Mouse (Mus musculus) midbrain, embryonic 16.5 days (tissue): ENCODE results near the gene Rtp4. TPM values are rescaled to one million over a fixed set of nuclear protein-coding genes. Genes with fewer than 3 reads are reported as not detected.

Source experiments
- ATAC-seq: fragments of 200-750 bp; cut with Nextera tagmentation; 2 replicates; pipeline ENCODE4 v1.8.0; 2017; ENCODE audit warnings: moderate TSS enrichment
- H3K27ac ChIP-seq: fragments of 300-500 bp; sonication (generic); 2 replicates; pipeline ENCODE4 v1.5.1; 2014; ENCODE audit warnings: mild to moderate bottlenecking, low read length, mixed read lengths
- H3K27me3 ChIP-seq: fragments of 300-500 bp; sonication (generic); 2 replicates; pipeline ENCODE4 v1.6.1; 2014; ENCODE audit warnings: low read depth, low read length, mixed read lengths; ENCODE audit not compliant: control insufficient read depth, insufficient read depth
- H3K36me3 ChIP-seq: fragments of 300-500 bp; sonication (generic); 2 replicates; pipeline ENCODE4 v1.6.1; 2014; ENCODE audit warnings: mild to moderate bottlenecking, low read length, moderate library complexity, mixed read lengths; ENCODE audit not compliant: control insufficient read depth, insufficient read depth
- H3K4me1 ChIP-seq: fragments of 300-500 bp; sonication (generic); 2 replicates; pipeline ENCODE4 v1.6.1; 2014; ENCODE audit warnings: mild to moderate bottlenecking, low read length, mixed read lengths; ENCODE audit not compliant: control insufficient read depth, insufficient read depth
- H3K4me2 ChIP-seq: fragments of 300-500 bp; sonication (generic); 2 replicates; pipeline ENCODE4 v1.6.1; 2014; ENCODE audit warnings: mild to moderate bottlenecking, low read length, mixed read lengths
- H3K4me3 ChIP-seq: fragments of 300-500 bp; sonication (generic); 2 replicates; pipeline ENCODE4 v1.5.1; 2014; ENCODE audit warnings: low read depth, mild to moderate bottlenecking, low read length, moderate library complexity, mixed read lengths
- H3K9ac ChIP-seq: fragments of 300-500 bp; sonication (generic); 2 replicates; pipeline ENCODE4 v1.6.1; 2014; ENCODE audit warnings: low read depth, low read length, mixed read lengths
- H3K9me3 ChIP-seq: fragments of 300-500 bp; sonication (generic); replicated peaks from 2 replicates; pipeline ENCODE4 v1.6.1; 2014; ENCODE audit warnings: mild to moderate bottlenecking, low read length, mixed read lengths; ENCODE audit not compliant: control insufficient read depth, poor library complexity, severe bottlenecking
- WGBS: fragments of 180-500 bp; shearing (Covaris S2); extraction: QIAGEN DNeasy Blood & Tissue Kit; methylation state at CpG from one replicate; pipeline ENCODE4 v1.1.7; 2014; 5-methylcytosine and 5-hydroxymethylcytosine counted together
- polyA plus RNA-seq: library from polyadenylated mRNA; unstranded; fragments of >200 nt; fragmentation: Nextera tagmentation; extraction: Ambion mirVana; gene quantifications from 2 replicates; pipeline ENCODE4 v1.2.1, GENCODE M21; 2015

The Rtp4 gene
- polyA plus RNA-seq, 1 experiment from 2014 or later = 2.8 TPM

DNA sequence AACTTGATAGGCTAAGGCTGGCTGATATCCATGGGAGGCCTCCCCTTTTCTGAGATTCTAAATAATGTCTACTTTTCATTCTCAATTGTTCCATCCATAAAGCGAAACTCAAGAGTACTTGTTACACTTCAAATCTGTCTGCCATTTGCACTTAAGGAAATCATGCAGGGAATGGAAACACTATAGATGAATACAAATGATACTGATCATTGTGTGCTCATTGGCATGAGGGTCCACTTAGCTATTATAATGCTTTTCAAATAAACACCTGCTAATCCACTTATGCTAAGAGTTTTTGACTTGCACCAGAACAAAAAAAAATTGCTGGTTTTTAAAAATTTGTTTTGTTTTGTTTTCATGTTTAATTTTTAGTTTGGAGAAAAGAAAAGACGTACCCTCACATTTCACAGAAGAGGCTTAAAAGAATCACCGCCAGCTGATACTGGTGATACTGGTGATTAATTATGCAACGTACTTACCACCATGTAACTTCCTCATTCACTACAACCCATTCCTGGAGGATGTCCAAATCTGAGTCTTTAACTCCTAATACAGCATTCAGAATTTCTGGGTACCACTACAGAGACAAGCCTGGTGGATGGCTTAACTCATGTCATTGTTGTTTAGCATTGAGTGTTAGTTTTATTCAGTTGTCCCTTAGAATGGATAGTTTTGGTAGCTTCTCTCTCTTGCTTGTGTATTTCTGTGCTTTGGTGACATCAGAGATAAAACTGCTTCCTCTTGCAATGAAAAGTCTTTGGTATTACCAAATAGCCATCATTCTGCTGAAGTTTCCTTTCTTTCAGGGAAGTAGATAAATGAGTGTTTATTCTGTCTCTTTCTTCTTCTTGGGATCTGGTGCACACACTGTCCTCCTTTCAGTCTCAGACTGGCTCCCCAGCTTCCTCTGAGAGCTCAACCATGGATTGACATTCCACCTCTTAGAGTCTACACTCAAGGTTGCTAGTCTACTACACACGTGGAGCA, 71.3 kb downstream of the Rtp4 start:
- H3K27ac ChIP-seq = no peak overlapping the region
- H3K9me3 ChIP-seq = peaks cover 6% of the 10 kb centered on the region; the same call in 1 of the 2 replicates
- WGBS = 75% methylated on average over 5 of the region's 5 CpGs
- no peak overlapping the region for H3K4me2 ChIP-seq
- no peaks in the 10 kb centered on the region for H3K36me3 ChIP-seq
- H3K4me3 ChIP-seq = no peak overlapping the region
- ATAC-seq = no peak
- no peak overlapping the region for H3K9ac ChIP-seq
- no peaks in the 10 kb centered on the region for H3K4me1 ChIP-seq
- H3K27me3 ChIP-seq = no peaks in the 10 kb centered on the region

DNA sequence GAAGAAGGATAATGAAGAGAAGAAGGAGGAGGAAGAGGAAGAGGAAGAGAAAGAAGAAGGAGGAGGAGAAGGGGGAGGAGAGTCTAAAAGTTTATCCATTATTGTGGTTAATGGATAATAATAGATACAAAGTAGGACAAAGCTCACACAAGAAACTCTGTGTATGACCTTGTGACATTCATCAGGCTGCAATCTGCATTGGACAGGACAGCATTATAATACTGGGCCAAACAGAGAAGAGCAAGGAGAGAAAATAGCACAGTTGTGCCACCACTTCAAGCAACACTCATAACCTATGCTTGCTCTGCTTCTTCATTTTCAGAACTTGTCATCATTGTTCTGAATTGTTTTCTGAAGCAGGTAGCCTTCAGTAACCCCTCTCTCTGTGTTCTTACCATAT, 72.4 kb downstream of the Rtp4 start:
- Histone ChIP-seq H3K36me3 (no peaks in the 10 kb centered on the region), H3K9me3 (peaks cover 6% of the 10 kb centered on the region; the same call in 1 of the 2 replicates), H3K27ac (no peak overlapping the region), H3K9ac (no peak overlapping the region), H3K4me1 (no peaks in the 10 kb centered on the region), H3K27me3 (no peaks in the 10 kb centered on the region), H3K4me3 (no peak overlapping the region), H3K4me2 (no peak overlapping the region)
- no peak for ATAC-seq

DNA sequence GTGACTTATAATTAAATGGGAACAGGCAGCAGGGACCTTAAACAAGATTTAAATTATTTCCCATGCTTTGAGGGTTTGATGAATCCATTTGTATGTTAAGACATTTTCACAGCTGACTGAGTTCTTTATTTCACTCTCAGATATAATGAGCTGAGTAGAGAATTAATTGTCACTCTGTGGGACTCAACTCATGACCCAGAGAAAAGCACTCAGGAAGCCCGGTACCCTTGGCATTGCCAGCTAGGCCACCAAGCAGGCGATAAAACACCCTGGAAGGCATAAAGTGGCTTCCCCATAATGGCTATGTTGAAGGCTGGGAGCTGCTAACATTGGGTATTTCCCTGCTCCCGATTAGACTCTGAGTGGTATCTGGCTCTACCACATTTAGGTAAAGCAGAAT, 76.6 kb downstream of the Rtp4 start:
- no peaks in the 10 kb centered on the region for H3K4me1 ChIP-seq
- ATAC-seq = no peak
- no peak overlapping the region for H3K27ac ChIP-seq
- H3K4me2 ChIP-seq = no peak overlapping the region
- H3K9me3 ChIP-seq = no peaks in the 10 kb centered on the region
- H3K36me3 ChIP-seq = no peaks in the 10 kb centered on the region
- H3K27me3 ChIP-seq = no peaks in the 10 kb centered on the region
- no peak overlapping the region for H3K9ac ChIP-seq
- H3K4me3 ChIP-seq = no peak overlapping the region
- 41% methylated on average over 3 of the region's 3 CpGs for WGBS

DNA sequence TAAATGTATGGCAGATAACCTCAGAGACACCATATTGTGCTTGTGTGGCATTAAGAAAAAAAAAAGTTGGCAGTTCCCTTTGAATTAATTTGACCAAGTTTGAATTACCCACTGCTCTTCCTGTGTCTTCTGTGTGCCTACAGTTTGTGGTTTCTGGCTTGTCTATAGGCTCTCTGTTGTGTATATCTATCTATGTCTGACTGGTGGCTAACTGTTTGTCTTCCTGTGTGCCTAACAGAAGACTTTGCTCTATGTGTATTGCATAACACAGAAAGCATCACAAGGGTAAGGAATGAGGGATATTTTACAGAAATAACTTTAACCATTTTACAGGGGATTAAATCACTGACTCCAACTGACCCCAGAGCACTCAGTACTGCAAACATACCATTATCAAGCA, 77.9 kb downstream of the Rtp4 start:
- no peak for ATAC-seq

DNA sequence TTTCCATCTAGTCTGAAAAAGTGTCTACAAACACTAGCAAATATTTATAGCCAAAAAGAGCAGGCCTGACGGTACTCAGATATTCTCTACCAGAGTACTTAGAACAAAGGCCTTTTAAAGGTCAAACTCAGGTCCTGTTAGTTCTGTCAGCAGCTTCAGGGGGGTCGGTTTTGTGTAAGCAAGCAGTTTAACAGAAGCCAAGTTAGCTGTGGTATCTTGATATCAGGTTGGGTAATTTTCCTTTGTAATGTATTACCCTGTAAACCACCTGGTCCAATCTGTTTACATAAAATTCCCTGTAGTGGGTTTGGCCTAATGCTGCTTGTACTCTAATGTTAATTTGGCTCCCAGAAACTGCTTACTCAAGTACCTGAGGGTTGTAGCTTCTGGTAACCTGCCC, 86.1 kb downstream of the Rtp4 start:
- Histone ChIP-seq H3K4me1 (peaks cover 2% of the 10 kb centered on the region; the same call in 1 of the 2 replicates), H3K9me3 (0 out of 2 replicates have a peak, but pooled peaks cover 2% of the 10 kb centered on the region), H3K9ac (no peak overlapping the region), H3K36me3 (no peaks in the 10 kb centered on the region), H3K27me3 (no peaks in the 10 kb centered on the region), H3K4me2 (no peak overlapping the region), H3K27ac (no peak overlapping the region), H3K4me3 (no peak overlapping the region)
- ATAC-seq = no peak
- WGBS = 84% methylated on average over 2 of the region's 2 CpGs

More for the DNA sequence above, 77.9 kb downstream of the Rtp4 start:
- no peak overlapping the region for H3K27ac ChIP-seq
- H3K9ac ChIP-seq = no peak overlapping the region
- no peaks in the 10 kb centered on the region for H3K9me3 ChIP-seq
- H3K27me3 ChIP-seq = no peaks in the 10 kb centered on the region
- H3K36me3 ChIP-seq = no peaks in the 10 kb centered on the region
- H3K4me1 ChIP-seq = no peaks in the 10 kb centered on the region
- H3K4me3 ChIP-seq = no peak overlapping the region
- no peak overlapping the region for H3K4me2 ChIP-seq

DNA sequence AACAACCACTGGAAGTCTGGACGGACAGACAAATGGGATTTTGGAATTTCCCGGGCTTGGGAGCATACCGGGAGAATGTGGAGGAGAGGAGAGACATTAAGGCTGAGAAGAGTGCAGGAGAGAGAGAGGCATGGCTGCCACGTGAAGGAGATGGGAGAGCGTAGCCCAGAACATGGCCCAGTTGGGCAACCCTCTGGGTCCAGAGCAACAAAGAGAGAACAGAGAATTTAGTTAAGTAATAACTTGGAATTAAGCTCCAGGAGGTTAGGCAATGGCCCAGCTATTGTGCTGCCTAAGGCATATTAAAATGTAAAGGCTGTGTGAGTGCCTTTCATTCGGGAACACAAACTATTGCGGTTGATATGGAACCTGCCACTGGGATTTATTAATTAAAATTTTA, 86.6 kb downstream of the Rtp4 start:
- no peak overlapping the region for H3K4me2 ChIP-seq
- ATAC-seq = no peak
- WGBS = 92% methylated on average over 7 of the region's 7 CpGs
- H3K27me3 ChIP-seq = no peaks in the 10 kb centered on the region
- peaks cover 2% of the 10 kb centered on the region; the same call in 1 of the 2 replicates for H3K4me1 ChIP-seq
- H3K27ac ChIP-seq = no peak overlapping the region
- no peak overlapping the region for H3K4me3 ChIP-seq
- no peak overlapping the region for H3K9ac ChIP-seq
- 0 out of 2 replicates have a peak, but pooled peaks cover 2% of the 10 kb centered on the region for H3K9me3 ChIP-seq
- H3K36me3 ChIP-seq = no peaks in the 10 kb centered on the region

DNA sequence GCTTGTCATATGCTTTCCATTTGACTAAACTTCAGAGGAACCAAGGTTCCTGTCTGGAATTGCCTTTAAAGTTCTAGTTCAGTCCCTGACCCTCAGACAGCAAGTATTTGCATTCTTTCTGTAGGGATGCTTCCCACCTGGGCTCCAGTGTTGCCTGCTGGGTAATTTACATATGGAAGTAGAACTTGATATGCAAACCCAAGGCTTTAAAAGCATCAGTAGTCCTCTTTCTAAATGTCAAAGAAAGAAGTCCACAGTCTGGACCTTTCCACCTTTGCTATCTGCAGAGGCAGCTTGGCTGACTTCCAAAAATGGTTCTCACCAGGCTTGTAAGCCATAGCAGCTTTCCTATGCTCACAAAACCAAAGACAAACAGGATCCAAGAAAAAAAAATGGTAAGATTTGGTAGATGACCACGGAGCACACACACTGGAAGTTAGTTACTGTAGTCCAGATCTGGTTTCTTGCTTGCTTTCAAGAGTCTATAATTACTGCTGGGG, 87.9 kb downstream of the Rtp4 start:
- H3K9me3 ChIP-seq = 0 out of 2 replicates have a peak, but pooled peaks cover 2% of the 10 kb centered on the region
- no peaks in the 10 kb centered on the region for H3K36me3 ChIP-seq
- H3K27ac ChIP-seq = no peak overlapping the region
- H3K4me1 ChIP-seq = peaks cover 2% of the 10 kb centered on the region; the same call in 1 of the 2 replicates
- no peaks in the 10 kb centered on the region for H3K27me3 ChIP-seq
- no peak for ATAC-seq
- no peak overlapping the region for H3K4me2 ChIP-seq
- H3K9ac ChIP-seq = no peak overlapping the region
- WGBS = 44% methylated on average over 1 of the region's 1 CpGs
- no peak overlapping the region for H3K4me3 ChIP-seq

DNA sequence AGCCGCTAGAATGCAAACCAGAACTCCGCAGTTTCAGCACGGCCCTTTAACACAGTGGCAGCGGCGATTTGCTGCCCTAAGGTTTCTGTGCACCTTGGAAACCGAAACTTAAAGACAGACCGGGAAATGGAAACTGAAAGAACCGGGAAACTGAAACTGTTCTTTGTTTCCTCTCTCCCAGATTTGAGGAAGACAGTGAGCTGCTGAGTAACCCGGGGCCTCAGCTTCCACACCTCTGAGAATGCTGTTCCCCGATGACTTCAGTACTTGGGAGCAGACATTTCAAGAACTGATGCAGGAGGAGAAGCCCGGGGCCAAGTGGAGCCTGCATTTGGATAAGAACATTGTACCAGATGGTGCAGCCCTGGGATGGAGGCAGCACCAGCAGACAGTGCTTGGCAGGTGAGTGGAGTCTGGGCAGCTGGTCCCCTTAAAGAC, 89.7 kb downstream of the Rtp4 start:
- Histone ChIP-seq H3K4me1 (peaks cover 2% of the 10 kb centered on the region; the same call in 1 of the 2 replicates), H3K36me3 (no peaks in the 10 kb centered on the region), H3K27ac (no peak overlapping the region), H3K9me3 (0 out of 2 replicates have a peak, but pooled peaks cover 2% of the 10 kb centered on the region), H3K9ac (no peak overlapping the region), H3K4me3 (no peak overlapping the region), H3K4me2 (peak overlapping the region; percentile 31), H3K27me3 (no peaks in the 10 kb centered on the region)
- ATAC-seq = 0 out of 2 replicates have a peak, but pooled peaks have one; percentile 36
- 45% methylated on average over 11 of the region's 11 CpGs for WGBS

DNA sequence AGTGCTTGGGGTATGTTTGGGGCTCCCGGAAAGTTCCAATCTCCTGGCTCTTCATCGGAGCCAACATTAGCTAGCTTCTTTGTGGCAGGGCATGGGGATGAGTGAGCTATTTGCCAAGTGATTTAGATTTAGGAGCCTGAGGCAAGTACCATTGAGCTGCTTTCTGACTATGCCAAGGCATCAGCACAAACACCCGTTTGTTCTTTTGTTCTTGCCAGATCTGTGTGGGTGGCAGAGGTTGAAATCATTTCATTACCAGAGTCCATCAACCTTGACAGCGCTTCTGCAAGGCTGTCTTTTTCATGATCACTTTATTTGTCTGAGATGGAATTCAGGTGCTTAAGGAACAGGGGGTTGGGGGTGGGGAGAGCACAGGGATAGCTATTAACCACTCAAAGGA, 104.1 kb downstream of the Rtp4 start:
- Histone ChIP-seq H3K4me3 (no peak overlapping the region), H3K4me1 (no peaks in the 10 kb centered on the region), H3K9ac (no peak overlapping the region), H3K9me3 (no peaks in the 10 kb centered on the region), H3K4me2 (no peak overlapping the region), H3K27me3 (no peaks in the 10 kb centered on the region), H3K36me3 (no peaks in the 10 kb centered on the region), H3K27ac (no peak overlapping the region)
- 0 out of 2 replicates have a peak, but pooled peaks have one; percentile 58 for ATAC-seq
- 59% methylated on average over 4 of the region's 4 CpGs for WGBS
